Mouse (Mus musculus): ENCODE results near the gene Rnf166.
A peak's percentile ranks its signal among the peaks of the same experiment; 100 is the strongest.

Rnf166 gene

GRCm38 (mm10) chr8:122442781-122443180 lies 33.1 kb downstream of the Rnf166 start:
- no peak for DNase-seq (ENCODE audit: extremely low read depth, insufficient read length, low spot score)

DNA sequence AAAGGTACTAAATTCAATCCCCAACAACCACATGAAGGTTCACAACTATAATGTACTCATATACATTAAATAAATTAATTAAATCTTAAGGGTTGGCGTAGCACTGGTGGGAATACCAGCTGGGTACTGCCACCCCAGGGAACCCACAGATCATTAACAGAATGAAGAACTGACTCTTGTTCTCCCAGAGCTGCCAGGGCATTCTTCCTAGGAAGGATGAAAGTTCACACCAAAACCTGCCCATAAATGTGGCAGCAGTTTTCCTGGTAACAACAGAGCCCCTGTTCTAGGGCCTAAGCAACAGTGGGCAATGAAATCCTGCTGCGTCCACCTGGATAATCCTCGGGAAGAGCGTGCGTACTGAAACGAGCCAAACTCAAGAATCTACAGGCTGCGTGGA lies 33.5 kb downstream of the Rnf166 start:
- no peak for DNase-seq (ENCODE audit: extremely low read depth, insufficient read length, low spot score)

DNA sequence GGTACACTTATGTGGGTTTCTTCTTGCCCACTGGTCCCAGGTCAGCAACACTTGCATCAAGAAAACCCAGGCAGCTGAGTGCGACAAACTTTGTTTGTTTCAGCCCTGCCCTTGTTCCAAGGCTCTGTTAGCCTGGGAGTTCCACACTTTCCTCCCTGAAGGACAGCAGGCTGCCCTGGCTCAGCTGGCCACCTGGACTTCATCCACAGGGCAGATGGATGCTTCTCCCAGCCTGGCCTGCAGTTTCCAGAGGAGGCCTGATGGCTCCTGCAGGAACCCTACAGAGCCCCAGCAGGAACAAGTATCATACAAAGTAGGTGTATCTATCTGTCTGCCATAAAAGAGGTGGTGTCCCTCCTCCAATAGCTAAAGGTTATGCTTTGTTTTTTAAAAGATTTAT lies 34.5 kb downstream of the Rnf166 start:
- DNase-seq (ENCODE audit: extremely low read depth, insufficient read length, low spot score), result no peak

GRCm38 (mm10) chr8:122439336-122439735 lies 36.5 kb downstream of the Rnf166 start:
- DNase-seq (ENCODE audit: extremely low read depth, insufficient read length, low spot score), result no peak

GRCm38 (mm10) chr8:122437708-122438331 lies 38.0 kb downstream of the Rnf166 start:
- DNase-seq (ENCODE audit: extremely low read depth, insufficient read length, low spot score), result no peak

DNA sequence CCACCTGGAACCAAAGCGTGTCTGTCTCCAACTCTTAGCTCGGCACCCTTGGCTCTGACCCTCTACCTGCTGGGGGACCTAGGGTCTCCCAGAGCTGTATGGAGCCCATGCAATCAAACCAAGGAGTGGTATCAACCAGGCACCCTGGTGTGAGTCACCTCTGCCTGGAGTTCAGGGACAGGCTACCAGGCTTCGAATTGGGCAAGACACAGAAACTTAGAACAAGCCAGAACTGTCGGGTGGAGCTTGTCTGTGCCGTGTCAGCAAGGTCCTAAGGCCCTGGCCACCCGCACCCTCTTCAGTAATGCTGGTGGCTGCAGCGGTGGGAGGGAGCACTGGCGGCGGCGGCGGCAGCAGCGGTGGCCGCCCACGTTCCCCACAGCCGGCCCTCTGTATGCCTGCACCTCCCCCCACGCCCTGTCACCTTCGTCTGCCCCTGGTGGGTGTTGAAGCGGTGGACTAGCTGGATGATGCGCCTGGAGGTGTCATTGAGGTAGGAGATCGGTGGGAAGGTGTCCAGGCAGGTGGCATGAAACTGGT lies 39.2 kb downstream of the Rnf166 start:
- DNase-seq (ENCODE audit: extremely low read depth, insufficient read length, low spot score), result no peak

DNA sequence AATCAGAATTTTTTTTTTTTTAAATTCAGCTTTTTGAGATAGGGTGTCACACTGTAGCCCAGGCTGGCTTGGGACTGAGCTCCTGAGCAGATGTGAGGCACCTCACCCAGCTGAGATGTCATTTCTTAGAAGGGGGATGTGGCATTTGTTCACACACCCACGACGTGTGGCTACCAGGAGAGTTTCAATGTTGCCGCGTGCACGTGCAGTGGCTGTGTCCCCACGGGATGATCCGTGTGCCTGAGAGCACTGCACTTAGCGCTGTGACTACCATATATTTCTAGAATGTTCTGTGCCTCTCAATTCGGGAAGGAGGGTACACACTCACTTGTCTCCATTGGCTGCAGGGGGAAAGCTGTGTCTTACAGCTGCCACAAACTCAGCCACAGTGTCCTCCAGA lies 39.7 kb downstream of the Rnf166 start:
- DNase-seq (ENCODE audit: extremely low read depth, insufficient read length, low spot score), result no peak

- no peak for DNase-seq (ENCODE audit: extremely low read depth, insufficient read length, low spot score)
Measured at GRCm38 (mm10) chr8:122435375-122435774, 40.5 kb downstream of the Rnf166 start.

DNA sequence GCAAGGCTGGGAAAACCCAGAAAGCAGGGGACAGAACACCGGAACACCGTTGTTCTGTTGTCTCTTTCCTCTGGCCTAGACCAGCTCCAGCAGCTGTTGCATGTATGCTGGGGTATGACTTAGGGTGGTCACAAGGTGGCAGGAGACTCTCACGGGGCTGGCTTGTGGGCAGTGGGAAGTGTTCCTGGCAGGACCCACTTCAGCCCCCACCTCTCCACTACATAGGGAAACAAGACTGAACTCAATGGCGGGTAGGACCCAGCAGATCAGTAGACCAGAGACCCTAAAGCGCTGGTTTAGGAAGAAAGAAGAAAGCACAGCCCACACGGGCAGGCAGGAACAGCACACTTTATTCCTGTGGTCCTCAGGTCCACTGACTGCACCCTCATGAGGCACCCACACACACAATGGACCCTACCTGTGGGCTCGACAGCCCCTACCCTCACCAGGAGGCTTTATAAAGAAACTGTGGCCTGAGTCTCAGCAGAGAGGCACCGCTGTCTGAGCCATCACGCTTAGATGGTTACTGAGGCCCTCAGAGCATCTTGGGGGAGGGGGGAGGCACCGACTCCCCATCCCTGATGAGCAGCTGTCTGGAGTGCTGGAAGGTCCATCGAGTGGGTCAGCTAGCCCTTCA lies 42.5 kb downstream of the Rnf166 start:
- no peak for DNase-seq (ENCODE audit: extremely low read depth, insufficient read length, low spot score)

GRCm38 (mm10) chr8:122432443-122433268 lies 43.2 kb downstream of the Rnf166 start, which contains the start of gene Cyba:
Gene Cyba, minus strand, starts transcription at chr8:122432930.
- peak; percentile 29 for DNase-seq (ENCODE audit: extremely low read depth, insufficient read length, low spot score)

- DNase-seq (ENCODE audit: extremely low read depth, insufficient read length, low spot score), result no peak
Measured at GRCm38 (mm10) chr8:122431694-122432442, 44.0 kb downstream of the Rnf166 start.

- DNase-seq (ENCODE audit: extremely low read depth, insufficient read length, low spot score), result no peak
Measured at GRCm38 (mm10) chr8:122430646-122431045, 45.2 kb downstream of the Rnf166 start.

- DNase-seq (ENCODE audit: extremely low read depth, insufficient read length, low spot score), result no peak
Measured at GRCm38 (mm10) chr8:122430058-122430636, 45.7 kb downstream of the Rnf166 start.

DNA sequence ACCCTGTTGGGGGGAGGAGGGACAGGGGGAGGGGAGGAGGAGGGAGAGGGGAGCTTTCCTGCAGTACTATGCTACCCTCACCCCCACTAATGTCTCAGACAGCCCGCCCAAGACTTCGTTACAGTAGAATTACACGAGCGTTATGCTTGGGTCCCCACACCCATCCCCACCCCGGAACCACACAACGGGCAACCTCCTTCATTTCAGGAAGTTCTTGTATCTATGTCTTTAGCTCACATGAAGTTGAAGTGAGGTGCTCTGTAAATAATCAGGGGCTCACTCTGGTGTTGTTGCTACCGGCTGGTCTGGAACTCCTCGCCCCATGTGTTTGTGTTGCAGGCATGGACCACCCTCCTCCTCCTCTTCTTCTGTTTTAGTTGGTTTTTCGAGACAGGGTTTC lies 47.7 kb downstream of the Rnf166 start:
- DNase-seq (ENCODE audit: extremely low read depth, insufficient read length, low spot score), result no peak

GRCm38 (mm10) chr8:122427607-122428006 lies 48.3 kb downstream of the Rnf166 start:
- DNase-seq (ENCODE audit: extremely low read depth, insufficient read length, low spot score), result no peak

DNA sequence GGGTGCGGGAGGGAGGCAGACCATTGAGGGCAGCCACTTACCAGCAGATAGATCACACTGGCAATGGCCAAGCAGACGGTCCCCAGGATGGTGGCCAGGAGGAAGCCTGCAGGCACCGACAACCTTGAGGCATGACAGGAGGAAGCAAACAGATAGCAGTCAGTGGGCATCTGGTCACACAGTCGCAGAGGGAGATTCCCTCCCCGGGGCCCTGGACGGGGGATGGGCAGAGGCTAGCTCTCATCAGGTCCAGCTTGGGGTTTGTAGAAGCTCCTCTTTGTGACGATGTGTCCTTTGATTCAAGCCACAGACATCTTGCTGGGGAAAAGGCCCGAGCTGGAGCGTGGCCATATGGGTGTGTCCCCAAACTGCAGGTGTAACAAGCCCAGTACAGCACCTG lies 49.7 kb downstream of the Rnf166 start:
- DNase-seq (ENCODE audit: extremely low read depth, insufficient read length, low spot score), result no peak

DNA sequence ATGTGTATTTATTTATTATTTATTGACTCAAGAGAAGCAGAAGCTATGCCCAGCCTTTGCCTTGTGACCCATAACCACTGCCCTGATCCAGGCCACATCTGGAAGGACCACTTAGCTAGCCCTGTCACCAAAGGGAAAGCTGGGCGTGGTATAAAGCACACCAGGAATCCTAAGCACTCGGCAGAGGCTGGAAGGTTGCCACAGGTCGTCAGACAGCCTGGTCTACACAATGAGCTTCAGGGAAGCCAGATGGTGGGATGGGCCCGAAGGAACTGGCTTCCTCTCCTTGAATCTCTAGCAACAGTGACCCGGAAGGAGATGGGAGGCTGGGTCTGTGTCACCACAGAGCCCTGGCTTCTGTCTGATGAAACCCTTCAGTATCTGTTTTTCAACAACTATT lies 52.2 kb downstream of the Rnf166 start:
- DNase-seq (ENCODE audit: extremely low read depth, insufficient read length, low spot score), result no peak

DNA sequence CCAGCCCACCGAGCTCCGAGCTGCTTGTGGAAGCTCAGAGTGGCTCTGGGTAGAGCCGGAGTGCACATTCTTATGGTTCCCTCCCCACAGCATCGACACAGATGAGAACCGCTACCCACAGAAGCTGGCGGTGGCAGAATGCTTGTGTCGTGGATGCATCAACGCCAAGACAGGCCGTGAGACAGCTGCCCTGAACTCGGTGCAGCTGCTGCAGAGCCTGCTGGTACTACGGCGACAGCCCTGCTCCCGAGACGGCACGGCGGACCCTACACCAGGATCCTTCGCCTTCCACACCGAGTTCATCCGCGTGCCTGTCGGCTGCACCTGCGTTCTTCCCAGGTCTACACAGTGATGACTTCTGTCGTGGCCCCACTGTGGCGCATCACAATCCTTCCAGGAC lies 52.6 kb downstream of the Rnf166 start:
- DNase-seq (ENCODE audit: extremely low read depth, insufficient read length, low spot score), result no peak

DNA sequence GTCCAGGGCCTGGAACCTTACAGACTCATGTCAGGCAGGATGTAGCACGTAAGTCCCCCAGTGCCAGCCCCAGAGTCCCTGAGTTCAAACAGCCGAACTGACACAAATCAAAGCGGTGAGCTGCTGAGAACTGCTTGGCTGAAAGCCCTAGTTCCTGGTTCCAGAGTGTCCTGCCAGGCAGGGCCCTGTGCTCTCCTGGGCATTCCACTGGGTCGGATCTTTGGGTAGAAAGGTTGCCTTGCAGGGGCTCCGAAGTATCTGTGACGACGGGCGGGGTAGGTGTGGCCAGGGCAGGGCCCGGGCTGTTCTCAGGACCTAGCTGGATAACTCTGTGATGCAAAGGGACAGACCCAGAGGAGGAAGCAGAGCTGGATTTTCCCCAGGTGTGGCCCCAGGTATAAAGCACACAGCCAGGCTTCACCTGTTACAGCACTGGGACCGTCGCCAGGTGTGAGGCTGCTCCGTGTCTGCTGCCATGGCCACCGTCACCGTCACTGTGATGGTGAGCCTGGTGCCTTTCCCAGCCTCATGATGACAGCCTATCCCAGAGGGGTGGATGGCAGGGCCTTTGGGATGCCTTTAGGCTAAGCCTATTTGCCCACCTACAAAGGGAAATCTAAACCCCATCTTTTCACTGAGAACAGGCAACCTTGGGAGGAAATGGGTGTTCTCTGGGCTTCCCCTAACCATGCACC lies 54.3 kb downstream of the Rnf166 start, which contains the start of gene Il17c:
Il17c (plus strand) TSS at position 645 of the 695 bp plus-strand sequence.
- DNase-seq (ENCODE audit: extremely low read depth, insufficient read length, low spot score), result no peak

Measured in 3134 (cell line).